Mouse (Mus musculus): ENCODE results near the gene Ces4a.
"Not testable (repeated sequence)": the region's sequence is repeated elsewhere in the genome, so short reads cannot be mapped to it uniquely, and the experiment has no call there.

Ces4a gene

GRCm38 (mm10) chr8:105131509-105131908 is at the start of gene Ces4a:
TSS of gene Ces4a (plus strand) at chr8:105131800.
- DNase-seq (ENCODE audit: inconsistent ontology term) = no peak

- DNase-seq (ENCODE audit: inconsistent ontology term) = no peak
These were observed 48.0 kb upstream of the Ces4a start, which contains the start of gene Ces3b for GRCm38 (mm10) chr8:105083449-105084050. TSS of gene Ces3b (plus strand) at chr8:105083753.

GRCm38 (mm10) chr8:105088166-105088565 is 43.4 kb upstream of the Ces4a start:
- DNase-seq (ENCODE audit: inconsistent ontology term) = not testable (repeated sequence)

GRCm38 (mm10) chr8:105088581-105088980 is 43.0 kb upstream of the Ces4a start:
- DNase-seq (ENCODE audit: inconsistent ontology term) = no peak

GRCm38 (mm10) chr8:105093992-105094391 is 37.6 kb upstream of the Ces4a start:
- DNase-seq (ENCODE audit: inconsistent ontology term) = no peak

- DNase-seq (ENCODE audit: inconsistent ontology term) = not testable (repeated sequence)
These were observed 29.4 kb upstream of the Ces4a start for GRCm38 (mm10) chr8:105102101-105102785.

GRCm38 (mm10) chr8:105103701-105104100 is 27.9 kb upstream of the Ces4a start:
- DNase-seq (ENCODE audit: inconsistent ontology term) = not testable (repeated sequence)

GRCm38 (mm10) chr8:105104220-105104619 is 27.4 kb upstream of the Ces4a start:
- DNase-seq (ENCODE audit: inconsistent ontology term) = no peak

GRCm38 (mm10) chr8:105129864-105130263 is 1.7 kb upstream of the Ces4a start:
- DNase-seq (ENCODE audit: inconsistent ontology term) = no peak

GRCm38 (mm10) chr8:105138423-105138822 is 6.8 kb downstream of the Ces4a start:
- DNase-seq (ENCODE audit: inconsistent ontology term) = peak; percentile 39

- no peak for DNase-seq (ENCODE audit: inconsistent ontology term)
These were observed 10.8 kb downstream of the Ces4a start for GRCm38 (mm10) chr8:105142395-105142794.

- no peak for DNase-seq (ENCODE audit: inconsistent ontology term)
These were observed 20.1 kb downstream of the Ces4a start for GRCm38 (mm10) chr8:105151654-105152053.

- DNase-seq (ENCODE audit: inconsistent ontology term) = peak; percentile 94
These were observed 21.2 kb downstream of the Ces4a start for GRCm38 (mm10) chr8:105152623-105153398.

- DNase-seq (ENCODE audit: inconsistent ontology term) = no peak
These were observed 22.7 kb downstream of the Ces4a start for GRCm38 (mm10) chr8:105154316-105154715.

GRCm38 (mm10) chr8:105155091-105155745 is 23.6 kb downstream of the Ces4a start:
- DNase-seq (ENCODE audit: inconsistent ontology term) = no peak

- DNase-seq (ENCODE audit: inconsistent ontology term) = no peak
These were observed 26.0 kb downstream of the Ces4a start for GRCm38 (mm10) chr8:105157555-105157954.

GRCm38 (mm10) chr8:105158084-105158483 is 26.5 kb downstream of the Ces4a start:
- no peak for DNase-seq (ENCODE audit: inconsistent ontology term)

- DNase-seq (ENCODE audit: inconsistent ontology term) = no peak
These were observed 29.6 kb downstream of the Ces4a start for GRCm38 (mm10) chr8:105161121-105161652.

GRCm38 (mm10) chr8:105164272-105164902 is 32.8 kb downstream of the Ces4a start:
- no peak for DNase-seq (ENCODE audit: inconsistent ontology term)

GRCm38 (mm10) chr8:105165191-105165590 is 33.6 kb downstream of the Ces4a start:
- DNase-seq (ENCODE audit: inconsistent ontology term) = no peak

- no peak for DNase-seq (ENCODE audit: inconsistent ontology term)
These were observed 35.5 kb downstream of the Ces4a start for GRCm38 (mm10) chr8:105167116-105167515.

Data from Muller cell, postnatal 12 days (primary cell).